Mouse (Mus musculus) liver, embryonic 12.5 days (tissue): ENCODE measurements at regions not wholly inside any gene's neighbourhood (a gene's known extent, or its start where the extent isn't known, plus 50 kb on each side); places are given as distances from the start of the nearest gene placed in this dataset.

Source experiments
- ATAC-seq: fragments of 200-750 bp; cut with Nextera tagmentation; 2 replicates; pipeline ENCODE4 v1.8.0; 2017; ENCODE audit warnings: moderate number of reproducible peaks, mild to moderate bottlenecking, moderate library complexity
- H3K27ac ChIP-seq: fragments of 300-500 bp; sonication (generic); 2 replicates; pipeline ENCODE4 v1.5.1; 2016; ENCODE audit warnings: mild to moderate bottlenecking
- H3K27me3 ChIP-seq: fragments of 300-500 bp; sonication (generic); replicated peaks from 2 replicates; pipeline ENCODE4 v1.6.1; 2016; ENCODE audit warnings: mild to moderate bottlenecking, moderate library complexity
- H3K36me3 ChIP-seq: fragments of 300-500 bp; sonication (generic); 2 replicates; pipeline ENCODE4 v1.6.1; 2016; ENCODE audit warnings: mild to moderate bottlenecking, moderate library complexity
- H3K4me1 ChIP-seq: fragments of 300-500 bp; sonication (generic); 2 replicates; pipeline ENCODE4 v1.6.1; 2016
- H3K4me2 ChIP-seq: fragments of 300-500 bp; sonication (generic); 2 replicates; pipeline ENCODE4 v1.6.1; 2016; ENCODE audit warnings: mild to moderate bottlenecking, moderate library complexity
- H3K4me3 ChIP-seq: fragments of 300-500 bp; sonication (generic); 2 replicates; pipeline ENCODE4 v1.5.1; 2016; ENCODE audit warnings: mild to moderate bottlenecking, moderate library complexity
- H3K9ac ChIP-seq: fragments of 300-500 bp; sonication (generic); 2 replicates; pipeline ENCODE4 v1.6.1; 2016; ENCODE audit warnings: mild to moderate bottlenecking, moderate library complexity
- H3K9me3 ChIP-seq: fragments of 300-500 bp; sonication (generic); replicated peaks from 2 replicates; pipeline ENCODE4 v1.6.1; 2016; ENCODE audit warnings: mild to moderate bottlenecking, moderate library complexity
- WGBS: fragments of 180-500 bp; shearing (Covaris S2); methylation state at CpG from one replicate; pipeline ENCODE4 v1.1.7; 2016; ENCODE audit not compliant: insufficient replicate concordance; 5-methylcytosine and 5-hydroxymethylcytosine counted together

DNA sequence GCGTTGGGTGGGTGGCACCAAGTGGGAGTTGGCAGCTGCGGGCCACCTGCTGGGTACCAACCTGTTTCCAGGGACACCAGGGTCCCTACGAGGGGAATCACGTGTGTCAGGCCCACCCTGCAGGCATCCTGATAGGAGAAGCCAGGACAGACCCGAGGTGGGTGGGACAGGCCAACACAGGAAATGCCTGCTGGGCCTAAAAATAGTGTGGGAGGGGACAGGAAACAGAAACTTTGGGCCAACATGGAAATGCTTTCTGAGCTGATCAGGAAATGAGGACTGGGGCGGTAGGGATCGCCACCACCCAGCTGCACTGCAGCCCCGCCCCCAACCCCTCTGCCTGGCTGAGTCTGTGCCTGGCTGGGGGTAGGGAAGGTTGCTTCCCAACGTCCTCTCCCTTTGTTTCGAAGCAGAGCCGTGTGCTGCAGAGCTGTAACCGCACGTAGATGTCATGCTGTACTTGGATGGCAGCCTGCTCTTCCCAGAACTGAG is 78.7 kb upstream of the Podxl start:
- H3K9ac ChIP-seq: peak overlapping the region; percentile 25
- no peaks in the 10 kb centered on the region for H3K36me3 ChIP-seq
- no peaks in the 10 kb centered on the region for H3K9me3 ChIP-seq
- ATAC-seq: peak; percentile 55
- H3K27me3 ChIP-seq: no peaks in the 10 kb centered on the region
- peaks cover 83% of the 10 kb centered on the region for H3K4me1 ChIP-seq
- WGBS: 6% methylated on average over 13 of the region's 13 CpGs
- peak overlapping the region; percentile 77 for H3K27ac ChIP-seq
- peak overlapping the region; percentile 43 for H3K4me2 ChIP-seq
- no peak overlapping the region for H3K4me3 ChIP-seq

DNA sequence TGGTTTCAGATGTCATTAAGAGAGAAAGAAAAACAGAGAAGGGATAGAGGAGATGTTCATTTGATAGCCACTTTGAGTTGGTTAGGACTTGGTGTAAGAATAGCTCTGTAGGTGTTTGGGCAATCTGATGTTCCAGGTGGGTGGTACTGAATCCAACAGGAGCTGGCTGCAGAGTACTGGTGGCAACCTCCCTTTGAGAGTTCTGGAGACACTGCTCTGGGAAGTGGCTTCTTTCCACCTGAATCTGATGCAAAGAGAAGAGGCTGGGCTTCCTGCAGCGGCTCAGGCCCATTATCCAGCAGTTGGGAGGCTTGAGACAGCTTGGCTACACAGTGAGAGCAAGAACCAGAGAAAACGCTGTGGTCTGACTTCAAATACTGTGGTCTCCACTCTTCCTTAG is 77.0 kb upstream of the Podxl start:
- no peaks in the 10 kb centered on the region for H3K9me3 ChIP-seq
- no peak overlapping the region for H3K4me3 ChIP-seq
- no peaks in the 10 kb centered on the region for H3K27me3 ChIP-seq
- H3K36me3 ChIP-seq: no peaks in the 10 kb centered on the region
- no peak overlapping the region for H3K9ac ChIP-seq
- no peak for ATAC-seq
- 63% methylated on average over 2 of the region's 2 CpGs for WGBS
- H3K4me1 ChIP-seq: peaks cover 85% of the 10 kb centered on the region
- peak overlapping the region; percentile 45; the same call in 1 of the 2 replicates for H3K27ac ChIP-seq
- no peak overlapping the region for H3K4me2 ChIP-seq

DNA sequence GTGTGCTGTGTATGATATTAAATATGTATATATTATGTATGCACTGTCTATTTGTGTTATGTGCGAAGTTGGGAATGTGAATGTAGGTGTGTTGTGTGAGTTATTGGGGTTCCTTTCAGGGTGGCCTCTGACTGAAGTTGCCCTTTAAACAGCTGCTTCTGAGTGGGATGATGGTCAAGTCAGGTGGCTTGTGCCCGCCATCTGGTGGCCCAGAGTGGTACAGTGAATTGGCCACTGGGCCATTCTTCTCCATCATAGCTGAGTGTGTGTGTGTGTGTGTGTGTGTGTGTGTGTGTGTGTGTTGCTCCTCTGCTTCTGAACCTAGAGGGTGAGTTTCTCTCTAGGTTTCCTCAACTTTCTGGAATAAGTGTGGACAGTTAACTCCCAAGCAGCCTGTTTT is 75.7 kb upstream of the Podxl start:
- 23% methylated on average over 2 of the region's 2 CpGs for WGBS
- peak overlapping the region; percentile 47; the same call in 1 of the 2 replicates for H3K4me2 ChIP-seq
- H3K9me3 ChIP-seq: no peaks in the 10 kb centered on the region
- peak; percentile 54 for ATAC-seq
- H3K9ac ChIP-seq: no peak overlapping the region
- no peak overlapping the region for H3K4me3 ChIP-seq
- no peaks in the 10 kb centered on the region for H3K36me3 ChIP-seq
- peaks cover 73% of the 10 kb centered on the region for H3K4me1 ChIP-seq
- no peaks in the 10 kb centered on the region for H3K27me3 ChIP-seq
- peak overlapping the region; percentile 70 for H3K27ac ChIP-seq

DNA sequence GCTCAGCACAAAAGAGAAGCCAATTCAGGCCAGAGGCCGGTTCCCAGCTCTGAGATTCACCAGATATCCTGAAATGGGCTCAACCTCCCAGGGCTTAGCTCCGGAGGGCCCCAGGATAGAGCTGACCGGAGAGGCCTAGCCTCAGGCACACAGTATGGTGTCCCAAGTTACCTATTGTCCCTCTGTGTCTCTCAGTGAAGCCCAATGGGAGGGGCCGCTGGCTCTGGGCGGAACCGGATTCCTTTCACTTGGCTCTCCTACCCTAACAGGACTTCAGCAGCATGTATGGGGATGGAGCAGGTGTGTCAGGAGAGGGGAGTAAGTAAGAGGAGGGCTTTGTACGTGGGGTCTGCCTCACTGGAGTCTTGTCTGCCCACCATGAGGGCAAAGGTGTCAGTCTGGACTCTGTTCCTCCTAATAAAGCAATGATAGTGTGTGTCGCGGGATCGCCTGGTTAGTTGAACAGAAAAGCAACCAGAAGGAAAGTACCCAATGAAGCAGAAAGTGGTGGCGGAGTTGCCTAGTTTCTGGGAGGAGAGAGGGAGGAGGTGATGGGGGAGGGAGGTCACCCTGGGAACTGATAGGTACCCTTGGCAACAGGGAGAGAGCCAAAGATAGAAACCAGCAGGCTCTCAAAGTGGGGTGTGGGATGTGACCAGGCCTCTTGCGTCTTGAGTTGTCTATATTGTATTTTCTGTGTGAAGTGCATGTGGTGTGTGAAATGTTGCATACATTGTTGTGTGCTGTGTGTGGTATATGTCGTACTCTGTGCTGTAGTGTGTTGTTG is 74.8 kb upstream of the Podxl start:
- ATAC-seq: peak; percentile 69
- Histone ChIP-seq H3K36me3 (no peaks in the 10 kb centered on the region), H3K9me3 (no peaks in the 10 kb centered on the region), H3K4me2 (peak overlapping the region; percentile 47), H3K4me1 (peaks cover 68% of the 10 kb centered on the region), H3K27ac (peak overlapping the region; percentile 76), H3K27me3 (no peaks in the 10 kb centered on the region), H3K4me3 (no peak overlapping the region), H3K9ac (peak overlapping the region; percentile 19; the same call in 1 of the 2 replicates)
- WGBS: 66% methylated on average over 13 of the region's 13 CpGs

DNA sequence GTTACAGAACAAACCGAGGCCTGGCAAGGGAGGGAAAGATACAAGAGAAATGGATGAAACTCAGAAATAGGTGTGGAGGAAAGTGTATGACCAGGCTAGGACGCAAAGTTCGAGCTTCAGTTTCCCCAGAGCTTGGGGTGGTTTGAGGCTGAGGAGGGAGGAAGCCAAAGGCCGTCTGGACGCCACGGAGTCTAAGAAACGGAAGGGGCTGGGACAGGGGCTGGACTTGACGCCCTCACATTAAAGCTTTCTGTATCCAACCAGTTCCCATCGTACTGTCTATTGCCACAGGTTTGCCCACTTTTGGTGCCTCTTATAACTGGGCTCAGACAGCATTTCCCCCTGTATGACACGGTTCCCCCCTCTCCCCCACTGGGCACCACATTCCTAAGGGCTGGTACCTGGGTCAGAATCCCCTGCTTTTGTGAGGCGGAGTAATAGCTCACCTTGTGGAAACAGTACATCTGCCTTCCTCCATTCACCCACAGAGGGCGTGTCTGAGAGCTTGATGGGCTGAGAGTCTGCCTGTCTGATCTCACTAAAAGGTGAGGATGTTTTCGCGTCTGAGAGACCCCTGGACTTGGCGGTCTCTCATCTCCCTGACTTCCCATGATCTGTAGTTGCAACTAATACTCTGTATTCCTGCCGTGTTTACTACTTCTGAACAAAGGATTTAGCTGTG is 73.7 kb upstream of the Podxl start:
- H3K4me1 ChIP-seq: peaks cover 58% of the 10 kb centered on the region
- 15% methylated on average over 16 of the region's 16 CpGs for WGBS
- H3K27me3 ChIP-seq: 0 out of 2 replicates have a peak, but pooled peaks cover 6% of the 10 kb centered on the region
- peak overlapping the region; percentile 6; the same call in 1 of the 2 replicates for H3K4me3 ChIP-seq
- H3K36me3 ChIP-seq: no peaks in the 10 kb centered on the region
- H3K9me3 ChIP-seq: no peaks in the 10 kb centered on the region
- peak overlapping the region; percentile 47 for H3K4me2 ChIP-seq
- H3K9ac ChIP-seq: peak overlapping the region; percentile 33
- peak overlapping the region; percentile 57 for H3K27ac ChIP-seq
- no peak for ATAC-seq

DNA sequence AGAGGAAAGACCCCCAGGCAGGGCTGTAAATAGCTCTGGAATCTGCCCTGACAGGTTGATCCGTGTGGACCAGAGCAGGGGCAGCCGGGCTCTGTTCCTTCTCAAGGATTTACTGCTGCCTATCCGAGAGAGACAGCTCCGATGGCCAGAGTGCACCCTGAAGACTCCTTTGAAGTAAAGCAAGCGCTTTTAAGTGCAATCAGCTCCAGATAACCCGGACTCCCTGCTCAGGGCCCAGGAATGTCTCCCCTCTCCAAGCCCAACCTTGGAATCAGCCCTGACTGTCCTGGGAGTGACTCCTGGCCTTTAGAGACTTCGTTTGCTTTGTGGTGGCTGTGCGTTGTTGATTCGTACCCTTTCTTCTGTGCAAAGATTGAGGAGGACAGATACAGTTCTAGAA is 73.2 kb upstream of the Podxl start:
- Histone ChIP-seq H3K36me3 (no peaks in the 10 kb centered on the region), H3K9me3 (no peaks in the 10 kb centered on the region), H3K4me3 (no peak overlapping the region), H3K4me2 (peak overlapping the region; percentile 47; the same call in 1 of the 2 replicates), H3K4me1 (peaks cover 52% of the 10 kb centered on the region), H3K27me3 (0 out of 2 replicates have a peak, but pooled peaks cover 8% of the 10 kb centered on the region), H3K9ac (no peak overlapping the region), H3K27ac (peak overlapping the region; percentile 57)
- ATAC-seq: no peak
- 32% methylated on average over 9 of the region's 9 CpGs for WGBS

DNA sequence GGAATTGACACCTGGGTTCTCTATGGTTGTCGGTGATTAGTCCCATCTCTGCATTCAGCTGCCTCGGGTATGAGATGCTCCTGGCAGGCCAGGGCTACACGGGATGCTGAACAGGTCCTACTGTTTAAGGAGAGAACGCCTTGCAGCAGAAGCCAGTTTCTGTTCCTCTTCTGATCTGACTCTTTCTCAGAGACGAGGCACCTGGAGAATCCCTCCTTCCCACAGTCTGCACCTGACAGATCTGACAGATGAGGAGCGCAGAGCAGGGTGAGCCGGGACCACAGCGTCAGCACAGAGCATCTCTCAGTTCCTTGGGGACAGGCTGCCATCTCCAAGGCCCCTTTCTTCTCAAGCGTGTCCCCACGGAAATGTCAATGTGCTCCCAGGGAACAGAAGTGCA is 68.7 kb upstream of the Podxl start:
- no peak for ATAC-seq
- WGBS: 73% methylated on average over 10 of the region's 10 CpGs
- no peaks in the 10 kb centered on the region for H3K36me3 ChIP-seq
- no peak overlapping the region for H3K9ac ChIP-seq
- H3K27me3 ChIP-seq: peaks cover 13% of the 10 kb centered on the region
- no peaks in the 10 kb centered on the region for H3K9me3 ChIP-seq
- peaks cover 23% of the 10 kb centered on the region for H3K4me1 ChIP-seq
- no peak overlapping the region for H3K27ac ChIP-seq
- H3K4me2 ChIP-seq: no peak overlapping the region
- H3K4me3 ChIP-seq: no peak overlapping the region

DNA sequence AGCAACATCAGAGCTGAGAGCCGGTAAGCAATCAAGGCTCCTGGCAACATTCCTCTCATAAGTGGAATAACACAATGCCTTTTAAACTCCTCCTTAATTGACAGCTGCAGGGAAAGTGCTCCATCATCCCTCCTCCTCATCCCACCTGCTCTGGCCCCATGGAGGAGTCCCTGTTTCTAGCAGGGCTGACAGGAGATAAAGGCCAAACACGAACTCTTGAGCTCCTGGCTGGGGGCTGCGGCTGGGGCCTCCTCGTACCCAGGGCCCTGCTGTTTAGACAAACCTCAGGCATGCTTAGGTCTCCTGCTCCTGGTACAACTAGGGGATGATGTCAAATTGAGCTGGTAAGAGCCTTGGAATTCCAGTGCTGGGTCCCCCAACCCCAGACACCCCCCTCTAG is 66.2 kb upstream of the Podxl start:
- no peaks in the 10 kb centered on the region for H3K9me3 ChIP-seq
- H3K27ac ChIP-seq: no peak overlapping the region
- H3K27me3 ChIP-seq: peaks cover 13% of the 10 kb centered on the region
- no peak for ATAC-seq
- 54% methylated on average over 4 of the region's 4 CpGs for WGBS
- H3K36me3 ChIP-seq: no peaks in the 10 kb centered on the region
- no peak overlapping the region for H3K4me2 ChIP-seq
- H3K9ac ChIP-seq: no peak overlapping the region
- no peak overlapping the region for H3K4me3 ChIP-seq
- H3K4me1 ChIP-seq: peaks cover 31% of the 10 kb centered on the region

DNA sequence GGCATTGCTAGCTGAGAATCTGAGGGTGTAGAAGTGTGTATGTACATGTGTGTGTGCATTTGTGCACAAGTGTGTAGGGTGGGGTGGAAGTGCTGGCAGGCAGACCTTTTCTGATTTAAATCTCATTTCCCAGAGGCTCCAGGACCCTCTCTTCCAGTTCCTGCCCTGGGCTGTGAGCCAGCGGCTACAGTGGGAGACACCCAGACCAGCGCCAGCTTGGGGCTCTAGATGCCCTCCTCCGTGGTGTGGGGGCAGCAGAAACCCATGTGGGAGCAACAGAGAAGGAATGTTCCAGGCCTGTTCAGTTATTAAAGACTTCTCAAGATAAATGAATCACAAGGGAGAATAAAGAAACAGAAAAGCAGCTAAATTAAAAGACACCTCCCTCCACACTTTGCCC is 64.1 kb upstream of the Podxl start:
- Histone ChIP-seq H3K36me3 (no peaks in the 10 kb centered on the region), H3K9me3 (no peaks in the 10 kb centered on the region), H3K27ac (no peak overlapping the region), H3K4me3 (no peak overlapping the region), H3K9ac (no peak overlapping the region), H3K27me3 (peaks cover 11% of the 10 kb centered on the region), H3K4me2 (no peak overlapping the region), H3K4me1 (peaks cover 41% of the 10 kb centered on the region)
- no peak for ATAC-seq
- 76% methylated on average over 3 of the region's 3 CpGs for WGBS

DNA sequence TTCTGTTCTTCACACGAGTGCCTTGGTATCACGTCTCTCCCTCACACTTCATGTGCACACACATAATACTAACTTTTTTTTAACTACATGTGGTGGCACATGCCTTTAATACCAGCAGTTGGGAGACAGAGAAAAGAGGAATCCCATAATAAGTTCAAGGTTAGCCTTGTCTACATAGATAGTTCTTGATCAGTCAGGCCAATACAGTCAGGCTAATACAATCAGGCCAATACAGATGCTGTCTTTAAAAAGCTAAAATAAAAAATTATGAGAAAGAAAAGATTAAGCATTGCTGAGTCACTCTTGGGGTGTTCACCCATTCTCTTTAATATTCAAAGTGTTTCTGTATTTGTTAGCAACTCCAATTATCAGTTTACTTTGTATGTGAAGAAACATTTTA is 61.3 kb upstream of the Podxl start:
- ATAC-seq: no peak
- Histone ChIP-seq H3K4me3 (no peak overlapping the region), H3K27me3 (no peaks in the 10 kb centered on the region; the same call in 1 of the 2 replicates), H3K4me2 (no peak overlapping the region), H3K4me1 (peaks cover 49% of the 10 kb centered on the region), H3K9ac (no peak overlapping the region), H3K27ac (0 out of 2 replicates have a peak overlapping the region, but pooled peaks have one; percentile 2), H3K9me3 (no peaks in the 10 kb centered on the region), H3K36me3 (no peaks in the 10 kb centered on the region)
- 65% methylated on average over 2 of the region's 2 CpGs for WGBS

DNA sequence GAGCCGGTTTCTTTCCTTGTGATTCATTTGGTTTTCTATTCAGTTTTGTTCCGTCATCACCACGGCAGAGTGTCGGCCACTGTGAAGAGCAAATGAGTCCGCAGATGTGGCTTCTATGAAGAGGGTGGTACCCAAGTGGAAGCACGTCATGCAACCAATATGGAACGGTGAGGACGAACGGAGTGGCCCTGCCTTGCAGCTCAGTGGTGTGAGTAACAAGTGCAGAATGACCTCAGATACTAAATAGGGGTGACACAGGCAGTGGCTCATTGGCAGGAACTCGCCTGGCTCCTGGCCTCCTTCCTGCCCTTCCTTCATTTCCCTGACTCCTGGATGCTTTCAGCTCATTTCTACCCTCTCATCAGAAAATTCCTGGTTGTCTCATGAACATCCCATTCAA is 60.6 kb upstream of the Podxl start:
- H3K9me3 ChIP-seq: no peaks in the 10 kb centered on the region
- no peak for ATAC-seq
- H3K4me1 ChIP-seq: peaks cover 51% of the 10 kb centered on the region
- 0 out of 2 replicates have a peak overlapping the region, but pooled peaks have one; percentile 2 for H3K27ac ChIP-seq
- H3K9ac ChIP-seq: no peak overlapping the region
- 66% methylated on average over 10 of the region's 10 CpGs for WGBS
- no peaks in the 10 kb centered on the region for H3K27me3 ChIP-seq
- H3K4me3 ChIP-seq: no peak overlapping the region
- H3K36me3 ChIP-seq: no peaks in the 10 kb centered on the region
- no peak overlapping the region for H3K4me2 ChIP-seq

DNA sequence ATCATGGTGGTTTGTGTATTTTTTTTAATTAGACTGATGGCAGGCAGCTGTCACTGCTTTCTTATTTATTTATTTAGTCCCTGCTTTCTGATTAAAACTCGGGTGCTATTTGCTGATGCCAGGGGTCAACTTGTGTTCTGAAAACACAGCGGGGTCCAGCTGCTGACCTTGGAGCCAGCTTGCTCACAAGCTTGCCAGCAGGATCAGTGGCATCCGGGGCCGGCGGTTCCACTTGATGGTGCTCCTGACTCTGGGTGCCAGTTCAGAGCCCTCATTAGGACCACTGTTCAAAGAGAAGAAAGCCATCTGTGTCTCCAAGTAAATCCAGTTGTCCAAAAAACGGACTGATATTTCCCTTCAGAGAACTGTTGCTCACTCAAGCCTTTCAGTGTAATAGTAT is 57.2 kb upstream of the Podxl start:
- H3K4me1 ChIP-seq: peaks cover 69% of the 10 kb centered on the region
- H3K9ac ChIP-seq: no peak overlapping the region
- H3K36me3 ChIP-seq: peaks cover 5% of the 10 kb centered on the region; the same call in 1 of the 2 replicates
- H3K27ac ChIP-seq: no peak overlapping the region
- 75% methylated on average over 6 of the region's 6 CpGs for WGBS
- H3K27me3 ChIP-seq: no peaks in the 10 kb centered on the region
- no peak overlapping the region for H3K4me3 ChIP-seq
- no peaks in the 10 kb centered on the region for H3K9me3 ChIP-seq
- no peak overlapping the region for H3K4me2 ChIP-seq
- ATAC-seq: no peak
